Mouse (Mus musculus) small intestine, adult 2 months (tissue): ENCODE measurements around the gene Defb28. TPM values are rescaled to one million over a fixed set of nuclear protein-coding genes. Genes with fewer than 3 reads are reported as not detected.

ENCODE experiments used
- H3K27ac ChIP-seq: fragments of 200-500 bp; 2 replicates; pipeline ENCODE4 v1.5.1; 2012; ENCODE audit warnings: low read depth, low read length, control low read depth, inconsistent platforms; ENCODE audit not compliant: insufficient read depth
- H3K27me3 ChIP-seq: fragments of 200-500 bp; 2 replicates; pipeline ENCODE4 v1.6.1; 2012; ENCODE audit warnings: mild to moderate bottlenecking, moderate library complexity, low read length, inconsistent platforms; ENCODE audit not compliant: control insufficient read depth, insufficient read depth
- H3K36me3 ChIP-seq: fragments of 200-500 bp; 2 replicates; pipeline ENCODE4 v1.6.1; 2012; ENCODE audit warnings: mild to moderate bottlenecking, low read length, control low read depth, inconsistent platforms; ENCODE audit not compliant: control insufficient read depth, insufficient read depth
- H3K4me1 ChIP-seq: fragments of 200-500 bp; 2 replicates; pipeline ENCODE4 v1.6.1; 2012; ENCODE audit warnings: low read length, inconsistent platforms, mixed read lengths; ENCODE audit not compliant: control insufficient read depth, insufficient read depth, insufficient read length
- H3K4me3 ChIP-seq: fragments of 200-500 bp; 2 replicates; pipeline ENCODE4 v1.5.1; 2012; ENCODE audit warnings: low read depth, mild to moderate bottlenecking, control low read depth, inconsistent platforms, low read length, moderate library complexity
- CTCF ChIP-seq: fragments of 200-500 bp; IDR thresholded peaks from 2 replicates; pipeline ENCODE4 v1.5.1; 2012; ENCODE audit warnings: low read depth, mild to moderate bottlenecking, control low read depth, inconsistent platforms, low read length, moderate library complexity, mixed read lengths; ENCODE audit not compliant: insufficient replicate concordance, insufficient read length; ENCODE audit errors: extremely low read depth
- POLR2A ChIP-seq: fragments of 200-500 bp; IDR thresholded peaks from 2 replicates; pipeline ENCODE4 v1.6.1; 2012; ENCODE audit warnings: low read depth, mild to moderate bottlenecking, control low read depth, inconsistent platforms, low read length, moderate library complexity
- WGBS: fragments of 180-500 bp; shearing (Covaris S2); methylation state at CpG from one replicate; pipeline ENCODE4 v1.1.7; 2018; 5-methylcytosine and 5-hydroxymethylcytosine counted together
- polyA plus RNA-seq: library from polyadenylated mRNA; depleted of rRNA; stranded (reverse); fragments of >200 nt; gene quantifications from 2 replicates; pipeline ENCODE4 v1.2.3, GENCODE M21; 2012

Defb28 gene
- polyA plus RNA-seq, 1 experiment, result not detected

DNA sequence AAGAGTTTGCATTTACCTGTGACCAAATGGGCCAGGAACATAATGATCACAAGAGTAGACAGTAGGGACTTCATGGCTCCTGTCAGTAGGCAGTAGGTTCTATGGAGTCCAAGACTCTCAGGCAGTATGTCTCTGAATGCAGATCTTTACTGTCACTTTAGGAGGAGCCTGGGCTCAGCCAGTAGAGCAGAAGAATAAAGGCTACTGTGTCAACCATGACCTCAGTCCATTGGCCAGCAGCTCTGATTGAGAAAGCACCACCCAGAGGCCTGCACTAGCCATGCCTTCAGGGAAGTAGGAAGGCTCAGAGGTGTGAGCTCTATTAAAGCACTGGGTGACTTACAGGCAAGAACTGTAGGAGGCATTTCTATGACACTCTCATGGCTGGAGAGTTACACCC lies 28.0 kb upstream of the Defb28 start, which contains the start of gene Defb22:
Gene Defb22 (minus strand): TSS at position 101 of the 400 bp plus-strand sequence.
- Histone ChIP-seq H3K4me1 (no peaks in the 10 kb centered on the region), H3K27ac (no peak within 1 kb of the TSS), H3K4me3 (no peak within 1 kb of the TSS), H3K27me3 (no peaks in the 10 kb centered on the region), H3K36me3 (no peaks in the 10 kb centered on the region)
- TF ChIP-seq POLR2A, result no peak

DNA sequence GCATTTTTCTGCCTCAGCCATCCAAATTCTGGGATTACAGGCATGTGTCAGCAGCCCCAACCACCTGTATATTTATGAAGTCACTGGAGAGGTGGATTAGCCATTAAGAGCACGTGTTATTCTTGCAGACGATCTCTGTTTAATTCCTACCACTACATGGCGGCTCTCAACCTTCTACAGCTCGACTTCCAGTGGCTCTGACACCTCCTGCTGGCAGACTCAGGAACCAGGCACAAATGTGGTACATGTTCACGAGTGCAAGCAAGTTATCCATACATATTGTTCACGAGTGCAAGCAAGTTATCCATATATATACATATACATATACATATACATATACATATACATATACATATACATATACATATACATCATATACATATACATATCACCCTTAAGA lies 24.9 kb upstream of the Defb28 start:
- TF ChIP-seq POLR2A (no peak), CTCF (no peak)
- H3K27ac ChIP-seq, result no peak overlapping the region
- no peak overlapping the region for H3K4me3 ChIP-seq
- no peaks in the 10 kb centered on the region for H3K27me3 ChIP-seq
- 75% methylated on average over 6 of the region's 6 CpGs for WGBS
- H3K4me1 ChIP-seq, result no peaks in the 10 kb centered on the region
- H3K36me3 ChIP-seq, result no peaks in the 10 kb centered on the region

DNA sequence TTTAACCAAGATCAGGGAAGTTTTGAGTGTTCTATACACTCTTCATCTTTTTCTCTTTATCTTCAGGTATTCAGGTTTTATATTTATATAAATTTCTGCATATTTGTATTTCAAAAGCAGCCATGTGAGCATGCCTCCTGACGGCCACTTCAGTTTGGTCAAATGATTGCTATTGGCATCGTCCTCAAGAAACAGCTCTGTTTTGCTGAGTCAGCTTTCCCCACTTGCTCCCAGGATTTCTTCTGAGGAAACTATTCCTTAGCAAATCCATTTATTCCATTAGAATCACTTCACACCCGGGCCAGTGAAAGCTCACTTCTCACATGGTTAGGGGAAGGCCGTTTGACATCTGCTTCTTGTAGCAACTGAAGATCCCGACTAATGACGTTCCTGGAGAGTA lies 20.0 kb upstream of the Defb28 start:
- H3K27me3 ChIP-seq, result no peaks in the 10 kb centered on the region
- no peak overlapping the region for H3K4me3 ChIP-seq
- TF ChIP-seq POLR2A, result no peak
- TF ChIP-seq CTCF, result no peak
- H3K27ac ChIP-seq, result no peak overlapping the region
- no peaks in the 10 kb centered on the region for H3K36me3 ChIP-seq
- WGBS, result 69% methylated on average over 6 of the region's 6 CpGs
- no peaks in the 10 kb centered on the region for H3K4me1 ChIP-seq

DNA sequence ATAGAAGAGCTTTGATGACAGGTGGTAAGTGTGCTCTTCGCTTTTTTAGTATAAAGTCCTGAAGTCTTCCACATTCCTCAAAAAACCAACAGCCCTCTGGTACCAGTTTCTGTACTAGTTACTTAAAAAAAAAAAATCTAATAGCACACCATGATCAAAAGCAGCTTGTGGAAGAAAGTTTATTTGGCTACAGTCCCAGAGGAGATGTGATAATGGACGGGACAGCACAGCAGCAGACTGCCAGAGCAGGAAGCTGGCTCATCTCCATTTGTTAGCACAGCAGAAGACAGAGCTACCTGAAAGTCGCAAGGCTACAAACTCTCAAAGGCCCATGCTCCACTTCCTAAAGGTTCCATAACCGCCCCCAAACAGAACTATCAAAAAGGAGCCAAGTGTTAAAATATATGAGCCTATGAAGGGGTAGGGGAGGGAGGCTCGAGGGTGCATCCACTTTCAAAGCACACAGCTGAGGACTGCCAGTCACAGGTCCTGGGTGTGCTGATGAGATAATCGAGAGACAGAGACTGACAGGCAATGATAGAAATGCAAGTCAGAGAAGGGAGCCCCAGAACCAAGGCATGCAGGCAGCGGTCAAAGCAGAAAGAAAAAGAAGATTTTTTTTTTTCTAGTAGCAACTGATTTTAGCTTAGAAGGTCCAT lies 17.7 kb upstream of the Defb28 start:
- no peak overlapping the region for H3K4me3 ChIP-seq
- TF ChIP-seq CTCF, result no peak
- no peak for TF ChIP-seq POLR2A
- H3K4me1 ChIP-seq, result no peaks in the 10 kb centered on the region
- H3K36me3 ChIP-seq, result no peaks in the 10 kb centered on the region
- no peaks in the 10 kb centered on the region for H3K27me3 ChIP-seq
- no peak overlapping the region for H3K27ac ChIP-seq
- 47% methylated on average over 7 of the region's 7 CpGs for WGBS

DNA sequence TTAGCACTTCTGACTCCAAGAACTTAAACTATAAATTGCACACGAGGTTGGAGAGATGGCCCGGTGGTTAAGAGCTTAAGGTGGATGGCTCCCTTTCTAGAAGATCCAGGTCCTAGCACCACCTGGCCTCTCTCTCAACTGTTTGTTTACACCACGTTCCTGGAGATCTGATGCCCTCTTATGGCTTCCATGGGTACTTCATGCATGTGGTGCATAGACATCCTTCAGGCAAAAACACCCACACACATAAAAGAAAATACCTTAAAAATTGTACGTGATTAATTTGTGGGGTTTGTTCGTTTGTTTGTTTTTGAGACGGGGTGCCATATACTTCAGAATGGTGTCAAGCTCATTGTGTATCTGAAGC lies 17.2 kb upstream of the Defb28 start:
- no peak overlapping the region for H3K4me3 ChIP-seq
- no peaks in the 10 kb centered on the region for H3K27me3 ChIP-seq
- no peaks in the 10 kb centered on the region for H3K36me3 ChIP-seq
- H3K27ac ChIP-seq, result no peak overlapping the region
- TF ChIP-seq POLR2A (no peak), CTCF (no peak)
- 72% methylated on average over 6 of the region's 6 CpGs for WGBS
- no peaks in the 10 kb centered on the region for H3K4me1 ChIP-seq

DNA sequence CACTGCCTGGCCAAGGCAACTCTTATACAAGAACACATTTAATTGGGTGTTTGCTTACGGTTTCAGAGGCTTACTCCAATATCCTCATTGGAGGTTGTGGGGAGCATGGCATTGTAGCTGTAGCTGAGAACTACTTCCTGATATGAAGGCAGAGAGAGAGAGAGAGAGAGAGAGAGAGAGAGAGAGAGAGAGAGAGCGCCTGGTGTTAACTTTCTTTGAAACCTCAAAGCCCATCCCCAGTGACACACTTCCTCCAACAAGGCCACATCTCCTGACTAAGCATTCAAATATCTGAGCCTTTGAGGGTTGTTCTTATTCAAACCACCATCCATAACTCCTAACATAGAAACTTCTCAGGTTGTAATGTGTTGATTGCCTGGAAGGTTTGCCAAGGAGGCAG lies 14.1 kb upstream of the Defb28 start:
- H3K27ac ChIP-seq, result no peak overlapping the region
- H3K4me3 ChIP-seq, result no peak overlapping the region
- H3K27me3 ChIP-seq, result peaks cover 2% of the 10 kb centered on the region; the same call in 1 of the 2 replicates
- WGBS, result 68% methylated on average over 2 of the region's 2 CpGs
- no peak for TF ChIP-seq CTCF
- no peak for TF ChIP-seq POLR2A
- H3K36me3 ChIP-seq, result no peaks in the 10 kb centered on the region
- H3K4me1 ChIP-seq, result no peaks in the 10 kb centered on the region

DNA sequence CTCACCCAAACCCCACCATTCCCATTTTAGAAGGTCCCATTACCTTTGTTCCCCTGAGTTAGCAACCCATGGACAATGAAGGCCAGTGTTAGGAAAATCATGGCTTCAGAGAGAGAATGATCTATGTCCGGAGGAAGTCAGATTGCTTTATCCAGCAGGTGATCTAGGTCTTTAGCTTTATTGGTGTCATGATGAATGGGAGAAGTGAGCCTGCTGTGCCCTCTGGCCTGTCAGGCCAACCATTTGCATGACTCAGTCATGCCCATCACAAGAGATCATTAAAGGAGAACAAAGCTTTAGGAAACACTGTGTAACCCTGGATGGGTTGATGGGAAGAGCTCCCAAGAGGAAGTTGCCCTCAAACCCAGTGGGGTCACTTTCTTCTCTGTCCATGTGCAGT lies 6.5 kb upstream of the Defb28 start, which contains the start of gene Defb26:
Gene Defb26 (minus strand): TSS at position 101 of the 400 bp plus-strand sequence.
- TF ChIP-seq CTCF (no peak), POLR2A (no peak)
- Histone ChIP-seq H3K4me3 (no peak within 1 kb of the TSS), H3K27ac (no peak within 1 kb of the TSS), H3K36me3 (no peaks in the 10 kb centered on the region), H3K4me1 (no peaks in the 10 kb centered on the region), H3K27me3 (peaks cover 2% of the 10 kb centered on the region; the same call in 1 of the 2 replicates)
- WGBS, result 77% methylated on average over 1 of the region's 1 CpGs

DNA sequence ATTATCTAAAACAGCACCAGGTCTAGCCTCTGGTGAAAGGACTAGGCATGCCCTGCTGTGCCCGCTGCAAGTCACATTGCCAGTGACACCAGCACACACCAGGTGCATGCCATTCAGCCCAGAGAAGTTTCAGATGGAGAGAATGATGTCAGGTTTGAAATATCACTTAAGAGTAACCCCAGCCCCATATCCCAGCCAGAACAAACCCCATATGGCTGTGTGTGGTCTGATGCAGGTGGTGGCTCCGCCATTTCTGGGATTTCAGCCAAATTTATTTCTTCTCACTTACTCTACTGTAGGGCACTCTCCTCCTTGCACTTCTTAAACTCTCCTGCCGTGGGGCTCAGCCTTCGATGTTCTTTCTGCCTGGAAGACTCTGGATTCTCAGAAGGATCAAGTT lies 2.0 kb upstream of the Defb28 start:
- no peaks in the 10 kb centered on the region for H3K4me1 ChIP-seq
- no peak for TF ChIP-seq POLR2A
- no peak for TF ChIP-seq CTCF
- 56% methylated on average over 4 of the region's 4 CpGs for WGBS

More for the DNA sequence above, 2.0 kb upstream of the Defb28 start:
- Histone ChIP-seq H3K27ac (no peak overlapping the region), H3K36me3 (no peaks in the 10 kb centered on the region), H3K27me3 (no peaks in the 10 kb centered on the region), H3K4me3 (no peak overlapping the region)
